Mouse (Mus musculus) thymus, adult 18-20 months (tissue): ENCODE data around the gene Zfp597.
A peak's percentile ranks its signal among the peaks of the same experiment; 100 is the strongest.
"Not testable (repeated sequence)": the region's sequence is repeated elsewhere in the genome, so short reads cannot be mapped to it uniquely, and the experiment has no call there.

ENCODE experiments used
- DNase-seq, 2 experiments: peaks; one replicate each; pipeline ENCODE4 v3.0.0; 2022; ENCODE audit warnings: mixed read lengths in 2 of 2

The Zfp597 gene

GRCm38 (mm10) chr16:3854437-3855182 lies 29.8 kb downstream of the Zfp597 start:
- DNase-seq: no peak

GRCm38 (mm10) chr16:3852586-3852985 lies 31.8 kb downstream of the Zfp597 start:
- DNase-seq: no peak

- not testable (repeated sequence) for DNase-seq
Observed at GRCm38 (mm10) chr16:3851301-3851700, 33.1 kb downstream of the Zfp597 start.

- no peak for DNase-seq
Observed at GRCm38 (mm10) chr16:3848416-3848815, 35.9 kb downstream of the Zfp597 start.

GRCm38 (mm10) chr16:3847871-3848270 lies 36.5 kb downstream of the Zfp597 start:
- no peak for DNase-seq

- DNase-seq: peak; percentile 88 to 92
Observed at GRCm38 (mm10) chr16:3846711-3847518, 37.4 kb downstream of the Zfp597 start, which contains the start of gene Zfp174. Gene Zfp174, plus strand, starts transcription at chr16:3847268.

- DNase-seq: no peak
Observed at GRCm38 (mm10) chr16:3843796-3844195, 40.6 kb downstream of the Zfp597 start.

- no peak for DNase-seq
Observed at GRCm38 (mm10) chr16:3842989-3843388, 41.4 kb downstream of the Zfp597 start.

GRCm38 (mm10) chr16:3839157-3839885 lies 45.0 kb downstream of the Zfp597 start:
- DNase-seq: no peak

GRCm38 (mm10) chr16:3835461-3835860 lies 48.9 kb downstream of the Zfp597 start:
- no peak for DNase-seq

GRCm38 (mm10) chr16:3830588-3831109 lies 53.7 kb downstream of the Zfp597 start, which contains the start of gene Olfr15:
Gene Olfr15, plus strand, starts transcription at chr16:3830878.
- no peak for DNase-seq

GRCm38 (mm10) chr16:3829727-3830126 lies 54.6 kb downstream of the Zfp597 start:
- no peak for DNase-seq

GRCm38 (mm10) chr16:3828021-3828420 lies 56.3 kb downstream of the Zfp597 start:
- no peak for DNase-seq

- no peak for DNase-seq
Observed at GRCm38 (mm10) chr16:3820202-3820601, 64.2 kb downstream of the Zfp597 start.

GRCm38 (mm10) chr16:3814667-3815066 lies 69.7 kb downstream of the Zfp597 start:
- not testable (repeated sequence) for DNase-seq
